Mouse (Mus musculus): ENCODE measurements at regions not wholly inside any gene's neighbourhood (a gene's known extent, or its start where the extent isn't known, plus 50 kb on each side); places are given as distances from the start of the nearest gene placed in this dataset.
A peak's percentile ranks its signal among the peaks of the same experiment; 100 is the strongest.

DNA sequence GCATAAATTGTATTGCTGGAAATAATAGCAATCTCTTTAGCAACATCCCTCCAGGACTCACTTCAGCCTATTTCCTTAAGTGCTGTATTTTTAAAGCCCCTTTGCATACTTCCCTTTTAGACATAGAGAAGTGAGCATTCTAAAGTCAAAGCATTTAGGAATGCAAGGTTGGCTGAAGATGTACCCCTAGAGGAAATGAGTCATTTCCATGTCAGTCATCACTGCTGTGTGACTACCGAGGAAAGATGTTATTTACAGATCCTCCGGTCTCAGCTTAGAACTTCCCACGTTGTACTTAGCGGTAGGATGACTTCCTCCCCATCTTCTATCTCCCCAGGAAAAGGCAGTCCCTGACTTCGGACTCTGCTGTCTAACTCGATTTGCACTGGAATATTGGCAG is 337.2 kb downstream of the Meis1 start:
- Histone ChIP-seq H3K9me3 (replicated peaks; ENCODE audit: control insufficient read depth, low read length, poor library complexity, severe bottlenecking) (no peaks in the 10 kb centered on the region), H3K27me3 (ENCODE audit: control insufficient read depth, insufficient read depth, low read depth, low read length) (no peaks in the 10 kb centered on the region), H3K4me2 (ENCODE audit: low read length) (no peak overlapping the region), H3K27ac (ENCODE audit: low read length) (no peak overlapping the region), H3K4me3 (ENCODE audit: low read depth, low read length) (no peak overlapping the region), H3K4me1 (ENCODE audit: control insufficient read depth, insufficient read depth, low read length) (no peaks in the 10 kb centered on the region), H3K36me3 (ENCODE audit: control insufficient read depth, insufficient read depth, low read length) (no peaks in the 10 kb centered on the region), H3K9ac (ENCODE audit: low read depth, low read length) (no peak overlapping the region)
- ATAC-seq = no peak
- WGBS = 91% methylated on average over 6 of the region's 6 CpGs

DNA sequence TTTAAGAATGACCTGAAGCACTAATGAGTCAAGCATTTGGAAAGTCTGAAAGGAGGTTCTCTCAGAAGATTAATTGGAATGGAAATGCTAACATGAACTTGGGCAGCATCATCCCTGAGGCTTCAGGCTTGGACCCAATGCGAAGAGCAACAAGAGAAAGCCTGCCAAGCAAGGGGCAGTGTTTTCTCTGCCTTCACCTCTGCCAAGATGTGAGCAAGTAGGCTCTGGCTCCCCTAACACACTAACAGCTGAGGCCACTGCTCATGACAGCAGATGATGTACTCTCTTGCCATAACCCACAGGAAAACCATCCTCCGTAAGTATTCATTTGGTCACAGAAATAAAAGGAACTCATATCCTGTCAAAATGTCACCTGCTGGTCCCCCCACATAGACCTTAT is 341.9 kb downstream of the Meis1 start:
- no peak overlapping the region for H3K9ac ChIP-seq (ENCODE audit: low read depth, low read length)
- no peak for ATAC-seq
- no peak overlapping the region for H3K4me3 ChIP-seq (ENCODE audit: low read depth, low read length)
- WGBS = 91% methylated on average over 2 of the region's 2 CpGs
- no peaks in the 10 kb centered on the region for H3K9me3 ChIP-seq (replicated peaks; ENCODE audit: control insufficient read depth, low read length, poor library complexity, severe bottlenecking)
- no peak overlapping the region for H3K4me2 ChIP-seq (ENCODE audit: low read length)
- H3K36me3 ChIP-seq (ENCODE audit: control insufficient read depth, insufficient read depth, low read length) = no peaks in the 10 kb centered on the region
- H3K27me3 ChIP-seq (ENCODE audit: control insufficient read depth, insufficient read depth, low read depth, low read length) = no peaks in the 10 kb centered on the region
- H3K27ac ChIP-seq (ENCODE audit: low read length) = no peak overlapping the region
- H3K4me1 ChIP-seq (ENCODE audit: control insufficient read depth, insufficient read depth, low read length) = no peaks in the 10 kb centered on the region

DNA sequence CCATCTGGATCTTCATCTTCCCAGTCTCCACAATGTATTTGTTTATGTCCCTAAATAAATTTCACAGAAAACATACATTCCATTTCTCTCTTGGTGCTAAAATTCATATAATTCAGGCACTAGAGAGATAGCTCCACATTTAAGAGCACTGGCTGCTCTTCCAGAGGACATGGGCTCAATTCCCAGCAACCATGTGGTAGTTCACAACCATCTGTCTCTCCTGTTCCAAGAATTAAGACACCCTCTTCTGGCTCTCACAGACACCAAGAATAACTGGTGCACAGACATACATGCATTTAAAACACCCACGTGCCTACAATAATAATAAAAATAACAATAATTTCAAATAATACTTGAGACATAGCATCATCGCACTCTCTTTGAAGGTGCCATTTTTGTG is 347.8 kb downstream of the Meis1 start:
- no peak for ATAC-seq
- Histone ChIP-seq H3K27me3 (ENCODE audit: control insufficient read depth, insufficient read depth, low read depth, low read length) (no peaks in the 10 kb centered on the region), H3K9ac (ENCODE audit: low read depth, low read length) (no peak overlapping the region), H3K27ac (ENCODE audit: low read length) (no peak overlapping the region), H3K36me3 (ENCODE audit: control insufficient read depth, insufficient read depth, low read length) (no peaks in the 10 kb centered on the region), H3K4me1 (ENCODE audit: control insufficient read depth, insufficient read depth, low read length) (no peaks in the 10 kb centered on the region), H3K4me3 (ENCODE audit: low read depth, low read length) (no peak overlapping the region), H3K4me2 (ENCODE audit: low read length) (no peak overlapping the region), H3K9me3 (replicated peaks; ENCODE audit: control insufficient read depth, low read length, poor library complexity, severe bottlenecking) (no peaks in the 10 kb centered on the region)
- 92% methylated on average over 2 of the region's 2 CpGs for WGBS

DNA sequence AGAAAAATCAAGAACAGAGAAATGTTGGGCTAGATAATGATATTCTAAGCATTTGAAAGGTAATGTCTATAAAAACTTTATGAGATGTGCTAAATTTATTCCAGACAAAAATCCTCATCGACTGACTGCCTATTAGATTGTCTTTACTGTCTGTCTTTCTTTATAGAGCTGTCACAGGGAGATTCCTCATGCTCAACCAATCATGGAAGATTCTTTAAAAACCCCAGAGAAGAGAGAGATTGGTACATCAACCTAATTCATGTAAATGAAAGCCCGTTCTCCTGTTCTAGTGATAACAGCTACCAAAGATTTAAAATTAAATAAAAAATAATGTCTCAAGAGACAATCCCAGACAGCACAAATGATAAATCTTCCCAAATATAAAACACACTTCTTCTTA is 349.5 kb downstream of the Meis1 start:
- WGBS = 49% methylated on average over 2 of the region's 2 CpGs
- H3K27me3 ChIP-seq (ENCODE audit: control insufficient read depth, insufficient read depth, low read depth, low read length) = no peaks in the 10 kb centered on the region
- H3K9ac ChIP-seq (ENCODE audit: low read depth, low read length) = no peak overlapping the region
- no peak overlapping the region for H3K4me3 ChIP-seq (ENCODE audit: low read depth, low read length)
- no peak overlapping the region for H3K27ac ChIP-seq (ENCODE audit: low read length)
- no peak overlapping the region for H3K4me2 ChIP-seq (ENCODE audit: low read length)
- ATAC-seq = no peak
- no peaks in the 10 kb centered on the region for H3K9me3 ChIP-seq (replicated peaks; ENCODE audit: control insufficient read depth, low read length, poor library complexity, severe bottlenecking)
- H3K36me3 ChIP-seq (ENCODE audit: control insufficient read depth, insufficient read depth, low read length) = no peaks in the 10 kb centered on the region
- H3K4me1 ChIP-seq (ENCODE audit: control insufficient read depth, insufficient read depth, low read length) = no peaks in the 10 kb centered on the region

DNA sequence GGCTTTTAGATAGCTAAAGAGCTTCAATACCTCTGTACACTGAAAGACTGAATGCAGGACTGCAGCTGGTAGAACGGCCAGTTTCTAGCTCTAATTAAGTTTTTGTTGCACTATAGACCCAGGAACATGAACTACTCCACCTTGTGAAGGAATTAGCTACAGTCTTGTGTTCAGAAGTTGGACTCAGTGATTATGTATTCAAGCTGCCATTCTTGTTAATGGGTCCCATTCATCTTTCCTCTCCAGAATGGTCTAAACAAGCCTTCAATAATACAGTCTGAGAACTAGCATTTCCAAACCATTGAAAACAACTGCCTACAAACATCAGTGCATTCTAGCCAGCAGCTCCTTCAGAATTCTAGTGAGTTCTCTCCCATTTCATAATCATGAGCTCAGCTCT is 362.4 kb downstream of the Meis1 start:
- Histone ChIP-seq H3K27me3 (ENCODE audit: control insufficient read depth, insufficient read depth, low read depth, low read length) (no peaks in the 10 kb centered on the region), H3K27ac (ENCODE audit: low read length) (no peak overlapping the region), H3K9me3 (replicated peaks; ENCODE audit: control insufficient read depth, low read length, poor library complexity, severe bottlenecking) (no peaks in the 10 kb centered on the region), H3K4me1 (ENCODE audit: control insufficient read depth, insufficient read depth, low read length) (no peaks in the 10 kb centered on the region), H3K4me3 (ENCODE audit: low read depth, low read length) (no peak overlapping the region), H3K9ac (ENCODE audit: low read depth, low read length) (no peak overlapping the region), H3K36me3 (ENCODE audit: control insufficient read depth, insufficient read depth, low read length) (no peaks in the 10 kb centered on the region), H3K4me2 (ENCODE audit: low read length) (no peak overlapping the region)
- ATAC-seq = no peak
- 46% methylated on average over 1 of the region's 1 CpGs for WGBS

DNA sequence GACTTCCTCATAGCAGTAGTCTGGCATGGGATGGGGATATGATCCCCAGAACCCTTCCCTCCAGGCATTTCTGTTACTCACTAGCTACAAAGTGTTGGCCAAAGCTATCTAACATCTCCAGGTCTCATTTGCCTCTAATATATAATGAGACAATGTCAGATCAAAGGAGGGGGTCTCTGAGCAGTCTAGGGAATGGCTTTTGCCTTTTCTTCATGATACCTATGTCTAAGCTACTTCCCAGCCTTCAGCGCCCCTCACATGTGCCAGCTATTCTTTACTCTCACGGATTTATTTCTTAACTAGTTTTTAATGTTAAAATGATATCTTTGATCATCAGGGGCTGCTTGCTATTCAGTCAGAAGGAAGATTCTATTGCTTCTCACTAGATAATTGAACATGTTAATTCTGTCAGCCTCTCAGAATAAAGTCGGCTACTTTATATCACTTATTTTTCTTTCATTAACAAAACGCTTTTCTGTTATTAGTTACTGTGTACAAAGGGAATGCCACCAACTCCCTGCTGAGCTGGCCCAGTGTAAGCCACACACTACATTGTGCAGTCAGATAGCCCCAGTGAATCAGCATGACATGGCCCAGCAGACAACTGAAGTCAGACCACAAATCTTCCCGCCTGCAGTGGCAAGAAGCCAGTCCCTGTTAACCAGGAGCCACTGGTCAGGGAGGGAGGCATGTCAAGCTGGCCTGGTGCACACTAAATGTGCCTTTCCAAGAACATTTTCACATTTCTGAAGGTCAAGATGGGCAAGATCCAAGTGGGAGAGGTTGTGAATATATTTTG is 386.6 kb downstream of the Meis1 start:
- no peak for ATAC-seq
- no peak overlapping the region for H3K4me3 ChIP-seq (ENCODE audit: low read depth, low read length)
- no peak overlapping the region for H3K9ac ChIP-seq (ENCODE audit: low read depth, low read length)
- WGBS = 56% methylated on average over 5 of the region's 5 CpGs
- H3K9me3 ChIP-seq (replicated peaks; ENCODE audit: control insufficient read depth, low read length, poor library complexity, severe bottlenecking) = no peaks in the 10 kb centered on the region
- H3K4me1 ChIP-seq (ENCODE audit: control insufficient read depth, insufficient read depth, low read length) = no peaks in the 10 kb centered on the region
- H3K36me3 ChIP-seq (ENCODE audit: control insufficient read depth, insufficient read depth, low read length) = no peaks in the 10 kb centered on the region
- no peaks in the 10 kb centered on the region for H3K27me3 ChIP-seq (ENCODE audit: control insufficient read depth, insufficient read depth, low read depth, low read length)
- no peak overlapping the region for H3K4me2 ChIP-seq (ENCODE audit: low read length)
- H3K27ac ChIP-seq (ENCODE audit: low read length) = no peak overlapping the region

DNA sequence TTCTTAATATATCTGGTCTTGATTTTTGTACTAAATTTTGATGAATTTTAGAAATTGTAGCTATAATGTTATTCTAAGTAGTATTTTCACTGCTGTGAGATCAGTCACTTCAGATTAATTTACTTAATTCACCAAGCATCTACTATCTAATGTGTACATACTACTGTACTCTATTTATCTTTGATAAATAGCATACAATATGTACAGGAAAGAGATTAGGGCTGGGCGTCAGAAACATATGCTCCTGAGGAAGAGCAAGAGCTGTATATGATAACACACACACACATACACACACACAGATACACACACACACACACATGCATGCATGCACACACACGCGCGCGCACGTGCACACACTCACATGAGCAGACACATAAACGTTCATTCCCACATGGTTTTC is 387.2 kb downstream of the Meis1 start:
- H3K27ac ChIP-seq (ENCODE audit: low read length) = no peak overlapping the region
- no peaks in the 10 kb centered on the region for H3K9me3 ChIP-seq (replicated peaks; ENCODE audit: control insufficient read depth, low read length, poor library complexity, severe bottlenecking)
- H3K4me2 ChIP-seq (ENCODE audit: low read length) = no peak overlapping the region
- no peaks in the 10 kb centered on the region for H3K27me3 ChIP-seq (ENCODE audit: control insufficient read depth, insufficient read depth, low read depth, low read length)
- H3K36me3 ChIP-seq (ENCODE audit: control insufficient read depth, insufficient read depth, low read length) = no peaks in the 10 kb centered on the region
- no peak overlapping the region for H3K4me3 ChIP-seq (ENCODE audit: low read depth, low read length)
- H3K4me1 ChIP-seq (ENCODE audit: control insufficient read depth, insufficient read depth, low read length) = no peaks in the 10 kb centered on the region
- ATAC-seq = no peak
- 92% methylated on average over 7 of the region's 7 CpGs for WGBS
- H3K9ac ChIP-seq (ENCODE audit: low read depth, low read length) = no peak overlapping the region

DNA sequence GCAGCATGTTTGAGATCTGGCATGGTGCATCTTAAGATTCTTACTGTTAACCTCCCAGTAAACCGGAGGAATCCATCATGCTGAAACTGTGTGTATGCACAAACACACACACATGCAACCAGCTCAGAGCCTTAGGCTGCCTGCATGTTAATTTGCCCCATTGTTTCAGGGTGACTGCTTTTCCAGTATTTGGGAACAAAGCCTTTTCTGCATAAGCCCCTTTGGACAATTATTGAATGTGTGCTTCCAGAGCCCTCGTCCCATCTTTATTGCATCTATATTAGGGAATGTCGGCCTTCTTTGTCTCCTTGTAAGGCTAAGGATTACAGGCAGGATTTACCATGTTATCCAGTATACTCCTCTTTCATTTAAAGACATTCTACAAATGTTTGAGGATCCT is 397.0 kb downstream of the Meis1 start:
- no peak overlapping the region for H3K27ac ChIP-seq (ENCODE audit: low read length)
- WGBS = 15% methylated on average over 3 of the region's 3 CpGs

DNA sequence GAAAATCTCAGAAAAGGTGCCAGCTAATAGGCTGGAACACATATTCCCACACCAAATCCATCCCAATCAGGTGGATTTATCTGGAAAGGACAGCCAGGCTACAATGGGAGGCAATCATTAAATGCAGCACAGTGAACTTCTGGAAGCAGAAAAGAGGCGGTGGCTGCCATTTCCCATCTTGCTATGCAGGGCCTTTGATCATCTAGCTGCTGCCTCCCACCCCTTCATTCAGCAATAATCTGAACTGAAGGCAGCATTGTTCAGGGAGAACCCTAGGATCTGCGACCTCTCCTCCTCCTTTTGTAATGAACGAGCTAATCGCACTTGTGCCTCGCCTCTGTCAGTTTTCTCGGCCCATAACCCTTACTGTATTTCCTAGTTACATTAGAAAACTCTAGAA is 413.9 kb downstream of the Meis1 start:
- Histone ChIP-seq H3K36me3 (ENCODE audit: control insufficient read depth, insufficient read depth, low read length) (no peaks in the 10 kb centered on the region), H3K4me3 (ENCODE audit: low read depth, low read length) (no peak overlapping the region), H3K4me1 (ENCODE audit: control insufficient read depth, insufficient read depth, low read length) (no peaks in the 10 kb centered on the region), H3K27me3 (ENCODE audit: control insufficient read depth, insufficient read depth, low read depth, low read length) (no peaks in the 10 kb centered on the region), H3K9me3 (replicated peaks; ENCODE audit: control insufficient read depth, low read length, poor library complexity, severe bottlenecking) (no peaks in the 10 kb centered on the region), H3K9ac (ENCODE audit: low read depth, low read length) (no peak overlapping the region), H3K27ac (ENCODE audit: low read length) (no peak overlapping the region), H3K4me2 (ENCODE audit: low read length) (no peak overlapping the region)
- 14% methylated on average over 6 of the region's 6 CpGs for WGBS
- ATAC-seq = peak; percentile 71

More for the DNA sequence above, 397.0 kb downstream of the Meis1 start:
- H3K9me3 ChIP-seq (replicated peaks; ENCODE audit: control insufficient read depth, low read length, poor library complexity, severe bottlenecking) = no peaks in the 10 kb centered on the region
- H3K36me3 ChIP-seq (ENCODE audit: control insufficient read depth, insufficient read depth, low read length) = no peaks in the 10 kb centered on the region
- ATAC-seq = no peak
- no peak overlapping the region for H3K4me3 ChIP-seq (ENCODE audit: low read depth, low read length)
- H3K4me2 ChIP-seq (ENCODE audit: low read length) = no peak overlapping the region
- H3K9ac ChIP-seq (ENCODE audit: low read depth, low read length) = no peak overlapping the region
- H3K27me3 ChIP-seq (ENCODE audit: control insufficient read depth, insufficient read depth, low read depth, low read length) = no peaks in the 10 kb centered on the region
- H3K4me1 ChIP-seq (ENCODE audit: control insufficient read depth, insufficient read depth, low read length) = peaks cover 7% of the 10 kb centered on the region; the same call in 1 of the 2 replicates

All from midbrain, embryonic 16.5 days (tissue).